Mouse (Mus musculus) heart, adult 2 months (tissue): Measurements from ENCODE around the gene Tmem169. TPM values are rescaled to one million over a fixed set of nuclear protein-coding genes. Genes with fewer than 3 reads are reported as not detected.

Experiments used
- DNase-seq, 2 experiments: peaks; one replicate each; pipeline ENCODE4 v3.0.0; 2021
- H3K27ac ChIP-seq: fragments of 200-600 bp; 2 replicates; pipeline ENCODE4 v1.8.1; 2022
- H3K27me3 ChIP-seq: fragments of 200-500 bp; 2 replicates; pipeline ENCODE4 v1.6.1; 2012; ENCODE audit warnings: mild to moderate bottlenecking, low read length, inconsistent platforms, mixed read lengths; ENCODE audit not compliant: control insufficient read depth, insufficient read depth
- H3K36me3 ChIP-seq: fragments of 200-500 bp; 2 replicates; pipeline ENCODE4 v1.6.1; 2012; ENCODE audit warnings: low read length, inconsistent platforms; ENCODE audit not compliant: control insufficient read depth, insufficient read depth
- H3K4me1 ChIP-seq: fragments of 200-500 bp; 2 replicates; pipeline ENCODE4 v1.6.1; 2011; ENCODE audit warnings: low read length; ENCODE audit not compliant: control insufficient read depth, insufficient read depth
- H3K4me3 ChIP-seq: fragments of 200-600 bp; 2 replicates; pipeline ENCODE4 v1.8.1; 2022
- H3K79me2 ChIP-seq: fragments of 200-500 bp; replicated peaks from 2 replicates; pipeline ENCODE4 v1.6.1; 2012; ENCODE audit warnings: mild to moderate bottlenecking, inconsistent platforms, low read length, moderate library complexity, mixed read lengths; ENCODE audit not compliant: control insufficient read depth, insufficient read depth
- H3K9ac ChIP-seq: fragments of 200-500 bp; 2 replicates; pipeline ENCODE4 v1.6.1; 2012; ENCODE audit warnings: low read depth, mild to moderate bottlenecking, control low read depth, inconsistent platforms, low read length, mixed read lengths
- CTCF ChIP-seq: fragments of 200-600 bp; IDR thresholded peaks from 2 replicates; pipeline ENCODE4 v1.8.1; 2022; ENCODE audit warnings: antibody characterized with exemption, mild to moderate bottlenecking, moderate library complexity
- EP300 ChIP-seq: fragments of 200-500 bp; IDR thresholded peaks from 2 replicates; pipeline ENCODE4 v1.6.1; 2011; ENCODE audit warnings: low read depth, low read length, control low read depth; ENCODE audit not compliant: insufficient read depth
- POLR2A ChIP-seq: fragments of 200-500 bp; IDR thresholded peaks from 2 replicates; pipeline ENCODE4 v1.6.1; 2011; ENCODE audit warnings: mild to moderate bottlenecking, low read depth, low read length, control low read depth; ENCODE audit not compliant: insufficient read depth
- WGBS: fragments of 180-500 bp; shearing (Covaris S2); methylation state at CpG from one replicate; pipeline ENCODE4 v1.1.7; 2018; 5-methylcytosine and 5-hydroxymethylcytosine counted together
- intact Hi-C: fragments of 180-260 bp; cut with DNase I; formaldehyde crosslinking; loops from one replicate; pipeline ENCODE4 v1.15.1; 2025
- polyA plus RNA-seq: library from polyadenylated mRNA; depleted of rRNA; stranded (reverse); fragments of >200 nt; gene quantifications from 2 replicates; pipeline ENCODE4 v1.2.3, GENCODE M21; 2012
- total RNA-seq, 2 experiments: library from RNA; stranded (reverse); gene quantifications; 2 replicates each; pipeline ENCODE4 v1.2.3; 2021

Gene Tmem169
- total and polyA plus RNA-seq, 3 experiments = 0.04 to 0.16 TPM; not detected in 1

DNA sequence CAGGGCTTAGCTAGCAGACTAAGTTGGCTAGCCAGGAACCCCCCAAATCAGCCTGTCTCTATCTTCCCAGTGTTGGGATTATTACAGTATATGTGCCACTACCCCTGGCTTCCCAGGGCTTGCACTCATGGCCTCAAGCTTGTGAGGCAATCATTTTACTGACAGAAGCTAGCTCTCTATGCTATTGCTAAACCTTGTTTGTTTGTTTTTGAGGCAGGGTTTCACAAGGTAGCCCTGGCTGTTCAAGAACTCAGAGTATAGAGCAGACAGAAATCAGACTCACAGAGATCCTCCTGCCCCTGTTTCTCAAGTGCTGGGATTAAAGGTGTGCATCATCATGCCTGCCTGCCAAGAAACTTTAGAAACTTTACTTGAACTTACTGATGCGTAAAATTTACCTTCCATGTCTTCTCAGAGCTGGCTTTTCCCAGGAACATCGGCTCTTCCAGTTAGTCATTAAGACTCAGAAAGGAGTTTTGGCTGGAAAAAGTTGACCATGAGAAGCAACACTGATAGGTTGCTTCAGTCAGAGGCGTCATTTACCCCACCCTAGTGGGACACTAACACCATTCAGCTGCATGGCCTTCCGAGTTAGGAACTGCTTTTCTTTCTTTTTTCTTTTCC lies 4.5 kb downstream of the Tmem169 start:
- H3K27me3 ChIP-seq = no peaks in the 10 kb centered on the region
- H3K36me3 ChIP-seq = no peaks in the 10 kb centered on the region
- no peak overlapping the region for H3K27ac ChIP-seq
- no peaks in the 10 kb centered on the region for H3K79me2 ChIP-seq
- intact Hi-C loops = no loop called here
- no peak overlapping the region for H3K4me3 ChIP-seq
- 81% methylated on average over 4 of the region's 4 CpGs for WGBS
- DNase-seq = no peak
- no peak overlapping the region for H3K9ac ChIP-seq
- H3K4me1 ChIP-seq = no peaks in the 10 kb centered on the region
- TF ChIP-seq POLR2A (no peak), EP300 (no peak), CTCF (no peak)

- H3K4me3 ChIP-seq = no peak overlapping the region
- no peaks in the 10 kb centered on the region for H3K27me3 ChIP-seq
- TF ChIP-seq CTCF (no peak), EP300 (no peak), POLR2A (no peak)
- 84% methylated on average over 4 of the region's 4 CpGs for WGBS
- no peaks in the 10 kb centered on the region for H3K4me1 ChIP-seq
- H3K27ac ChIP-seq = no peak overlapping the region
- intact Hi-C loops = no loop called here
- no peak overlapping the region for H3K9ac ChIP-seq
- DNase-seq = no peak
- H3K79me2 ChIP-seq = no peaks in the 10 kb centered on the region
- H3K36me3 ChIP-seq = no peaks in the 10 kb centered on the region
Observed at GRCm38 (mm10) chr1:72290896-72291295, 6.7 kb downstream of the Tmem169 start.

- no peaks in the 10 kb centered on the region for H3K27me3 ChIP-seq
- no peaks in the 10 kb centered on the region for H3K36me3 ChIP-seq
- H3K4me1 ChIP-seq = no peaks in the 10 kb centered on the region
- TF ChIP-seq CTCF (no peak), POLR2A (no peak), EP300 (no peak)
- intact Hi-C loops = no loop called here
- H3K27ac ChIP-seq = no peak overlapping the region
- no peak overlapping the region for H3K9ac ChIP-seq
- no peaks in the 10 kb centered on the region for H3K79me2 ChIP-seq
- no peak overlapping the region for H3K4me3 ChIP-seq
- DNase-seq = no peak
- 92% methylated on average over 4 of the region's 4 CpGs for WGBS
Observed at GRCm38 (mm10) chr1:72291421-72291820, 7.3 kb downstream of the Tmem169 start.

DNA sequence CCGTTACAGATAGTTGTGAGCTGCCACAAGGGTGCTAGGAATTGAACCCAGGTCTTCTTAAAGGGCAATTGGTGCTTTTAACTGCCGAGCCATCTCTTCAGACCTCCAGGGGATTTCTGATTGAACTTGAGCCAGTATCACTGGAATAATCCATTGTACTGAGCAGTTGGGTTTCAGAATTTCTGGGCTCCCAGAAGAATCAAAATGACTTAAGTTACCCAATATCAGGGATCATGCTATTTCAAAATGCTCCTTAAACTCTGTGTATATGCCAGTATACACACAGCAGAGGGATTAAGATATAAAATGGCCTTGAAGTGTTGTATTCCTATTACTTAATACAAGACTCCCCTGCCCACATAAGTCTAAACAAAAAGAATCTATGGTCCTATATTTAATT lies 7.8 kb downstream of the Tmem169 start:
- no peak for DNase-seq
- 74% methylated on average over 2 of the region's 2 CpGs for WGBS
- TF ChIP-seq EP300 (no peak), CTCF (no peak), POLR2A (no peak)
- no peaks in the 10 kb centered on the region for H3K36me3 ChIP-seq
- H3K9ac ChIP-seq = no peak overlapping the region
- no peak overlapping the region for H3K27ac ChIP-seq
- H3K27me3 ChIP-seq = no peaks in the 10 kb centered on the region
- H3K4me1 ChIP-seq = no peaks in the 10 kb centered on the region
- intact Hi-C loops = no loop called here
- H3K79me2 ChIP-seq = no peaks in the 10 kb centered on the region
- no peak overlapping the region for H3K4me3 ChIP-seq

DNA sequence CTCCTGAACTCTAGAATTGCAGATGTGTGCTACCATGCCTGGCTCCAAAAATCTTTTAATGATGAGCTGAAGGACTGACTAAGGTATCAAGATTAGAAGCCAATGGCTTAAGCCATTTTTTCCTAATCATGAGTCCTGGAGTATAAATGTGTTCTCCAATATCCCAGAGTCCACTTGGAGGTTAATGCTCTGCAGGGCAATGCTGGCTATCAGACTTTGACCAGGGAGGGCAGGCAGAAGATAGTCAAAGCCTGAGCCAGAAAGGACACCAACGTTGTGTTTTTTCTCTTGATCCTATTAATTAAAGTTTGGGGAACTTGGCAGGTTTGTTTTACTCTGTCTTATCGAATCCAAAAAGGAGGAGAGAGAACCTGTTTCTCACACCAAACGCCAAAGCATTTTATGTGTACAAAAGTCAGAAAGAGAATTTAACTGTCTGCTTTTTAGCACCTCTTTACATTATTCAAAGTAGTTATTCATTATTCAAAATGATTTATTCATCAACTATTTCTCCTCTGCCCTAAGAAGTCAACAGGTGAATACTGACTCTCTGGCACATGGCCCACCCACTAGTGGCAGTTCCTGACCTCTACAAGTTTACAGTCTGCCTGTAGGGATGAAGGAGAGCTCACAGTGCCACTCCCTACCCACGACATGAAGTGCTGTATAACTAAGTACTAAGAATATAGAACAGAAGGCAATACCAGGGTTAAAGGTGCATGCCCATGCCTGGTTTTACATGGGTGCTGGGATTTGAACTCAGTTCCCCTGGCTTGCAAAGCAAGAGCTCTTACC lies 9.9 kb downstream of the Tmem169 start:
- H3K36me3 ChIP-seq = no peaks in the 10 kb centered on the region
- H3K27me3 ChIP-seq = no peaks in the 10 kb centered on the region
- 58% methylated on average over 4 of the region's 4 CpGs for WGBS
- no peaks in the 10 kb centered on the region for H3K4me1 ChIP-seq
- H3K9ac ChIP-seq = no peak overlapping the region
- intact Hi-C loops = no loop called here
- no peak for DNase-seq
- H3K27ac ChIP-seq = no peak overlapping the region
- no peak overlapping the region for H3K4me3 ChIP-seq
- TF ChIP-seq CTCF = no peak
- TF ChIP-seq POLR2A = no peak
- no peak for TF ChIP-seq EP300
- H3K79me2 ChIP-seq = no peaks in the 10 kb centered on the region

GRCm38 (mm10) chr1:72295746-72296145 lies 11.6 kb downstream of the Tmem169 start:
- intact Hi-C loops = no loop called here
- TF ChIP-seq CTCF = no peak
- TF ChIP-seq POLR2A = no peak
- TF ChIP-seq EP300 = no peak
- DNase-seq = no peak
- 59% methylated on average over 8 of the region's 8 CpGs for WGBS
- no peaks in the 10 kb centered on the region for H3K79me2 ChIP-seq
- H3K27me3 ChIP-seq = no peaks in the 10 kb centered on the region
- no peak overlapping the region for H3K27ac ChIP-seq
- H3K4me1 ChIP-seq = no peaks in the 10 kb centered on the region
- H3K9ac ChIP-seq = no peak overlapping the region
- no peak overlapping the region for H3K4me3 ChIP-seq
- no peaks in the 10 kb centered on the region for H3K36me3 ChIP-seq
